Mouse (Mus musculus): ENCODE measurements around the gene Ino80b.

- TF ChIP-seq CTCF (IDR thresholded peaks at IDR 0.05; ENCODE audit: extremely low read depth, insufficient read depth, low read length) (no peak), POLR2A (IDR thresholded peaks at IDR 0.05; ENCODE audit: extremely low read depth, insufficient read depth, low read length) (no peak)
Observed at GRCm38 (mm10) chr6:83165026-83165606, 39.9 kb upstream of the Ino80b start.

Data from cortical plate, adult 2 months (tissue).